Mouse (Mus musculus): ENCODE results near the gene Mcm10.

GRCm38 (mm10) chr2:5014616-5015015 is 2.0 kb upstream of the Mcm10 start:
- TF ChIP-seq CTCF (IDR thresholded peaks at IDR 0.05; ENCODE audit: low read depth): no peak
- no peak for TF ChIP-seq EP300 (IDR thresholded peaks at IDR 0.05; ENCODE audit: low read depth)
